Mouse (Mus musculus) lung, postnatal 10 days (tissue): ENCODE measurements at regions not wholly inside any gene's neighbourhood (a gene's known extent, or its start where the extent isn't known, plus 50 kb on each side); places are given as distances from the start of the nearest gene placed in this dataset.

Experiments used
- DNase-seq: peaks from one replicate; pipeline ENCODE4 v3.0.0; 2021

DNA sequence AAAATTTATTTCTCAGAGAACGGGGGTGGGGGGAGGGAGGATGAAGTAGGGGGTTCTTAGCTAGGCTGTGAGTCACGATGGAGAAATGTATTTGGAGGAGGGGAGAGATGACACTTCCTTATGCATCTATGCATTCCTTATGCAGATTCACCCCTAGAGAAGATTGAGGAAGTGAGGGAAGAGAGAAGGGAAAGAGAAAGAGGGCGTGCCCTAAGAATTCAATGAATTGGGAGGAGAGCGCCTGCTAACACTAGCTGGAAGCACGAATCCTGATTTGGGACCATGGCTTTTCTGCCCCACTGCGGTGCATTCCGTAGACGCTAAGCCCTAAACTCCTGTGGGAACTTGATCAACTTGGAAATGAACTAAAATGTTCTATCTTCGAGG lies 56.1 kb downstream of the Foxi3 start:
- no peak for DNase-seq

DNA sequence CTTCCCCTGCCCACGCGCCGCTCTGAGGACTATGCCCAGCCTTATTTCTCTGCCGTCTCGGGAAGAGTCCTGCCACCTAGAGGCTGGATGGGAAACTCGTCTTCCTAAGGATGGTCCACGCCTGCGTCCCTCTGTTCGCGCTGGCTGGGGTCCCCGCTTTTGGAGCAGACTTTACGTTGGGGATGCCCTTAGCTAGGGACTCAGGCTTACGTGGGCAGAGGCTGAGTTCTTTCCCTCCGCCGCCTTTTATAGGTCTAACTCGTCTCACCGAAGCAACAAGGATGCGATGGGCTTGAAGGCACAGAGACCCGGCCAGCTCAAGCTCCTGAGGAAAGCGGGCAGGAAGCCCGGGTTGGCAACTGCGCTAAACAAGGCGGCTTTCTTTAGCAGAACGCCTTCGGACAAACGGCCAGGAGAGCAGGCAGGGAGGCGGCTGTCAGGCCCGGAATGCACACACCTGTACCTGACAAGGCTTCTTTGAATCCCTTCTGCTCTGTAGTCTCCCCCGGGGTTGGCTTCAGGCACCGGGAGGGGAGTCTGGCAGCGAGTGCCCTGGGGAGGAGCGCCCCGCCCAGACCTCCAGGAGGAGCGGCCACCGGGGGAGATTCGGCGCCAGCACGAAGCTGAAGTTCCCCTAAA lies 56.6 kb downstream of the Foxi3 start:
- peak; percentile 47 for DNase-seq

DNA sequence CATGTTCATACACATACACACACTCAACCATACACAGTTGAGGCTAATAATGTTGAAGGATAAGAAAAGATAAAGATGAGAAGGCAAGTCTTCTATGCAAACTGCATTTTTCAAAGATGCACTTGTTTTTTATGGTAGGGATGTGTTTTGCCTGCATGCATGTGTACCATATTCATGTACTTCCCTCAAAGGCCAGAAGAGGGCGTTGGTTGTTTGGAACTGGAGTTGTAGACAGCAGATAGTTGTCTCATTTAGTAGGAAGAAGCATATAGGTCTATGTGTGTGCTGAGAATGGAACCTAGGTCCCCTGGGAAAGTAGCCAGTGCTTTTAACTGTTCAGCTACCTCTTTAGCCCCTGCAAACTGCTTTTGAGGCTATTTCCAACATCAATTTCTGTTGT lies 60.1 kb downstream of the Foxi3 start:
- DNase-seq = no peak

DNA sequence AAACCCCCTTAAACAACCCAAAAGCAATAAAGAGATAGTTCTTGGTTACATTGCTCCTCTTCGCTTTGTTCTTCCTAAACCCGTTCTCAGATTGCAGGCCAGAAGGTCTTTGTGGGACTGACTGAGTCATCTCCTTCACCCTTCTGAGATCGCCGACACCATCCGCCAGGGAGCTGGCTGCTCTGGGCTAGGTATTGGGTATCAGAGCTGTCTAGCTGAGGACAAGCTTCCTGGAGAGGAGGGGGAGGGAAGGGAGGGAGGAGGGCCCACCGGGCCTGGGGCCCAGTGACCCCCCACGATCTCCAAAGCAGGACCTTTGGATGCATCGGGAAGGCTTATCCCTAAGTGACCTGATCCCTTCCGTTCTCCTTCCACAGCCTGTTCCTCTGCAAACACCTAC lies 65.0 kb downstream of the Foxi3 start:
- no peak for DNase-seq

DNA sequence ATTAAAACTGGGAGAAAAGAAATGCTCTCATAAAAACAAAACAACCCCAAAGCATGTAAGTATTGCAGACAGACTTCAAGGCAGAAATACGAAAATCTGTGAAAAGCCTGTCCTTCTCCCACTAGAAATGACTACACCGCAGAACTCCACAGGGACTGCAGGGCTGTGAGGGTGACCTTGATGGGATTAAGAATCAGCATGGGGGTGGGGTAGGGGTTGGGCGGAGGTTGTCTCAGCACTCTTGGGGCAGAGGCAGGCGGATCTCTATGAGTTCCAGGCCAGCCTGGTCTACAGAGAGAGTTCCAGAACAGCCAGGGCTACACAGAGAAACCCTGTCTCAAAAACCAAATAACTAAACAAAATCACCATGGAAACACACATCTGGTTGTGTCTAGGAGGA lies 69.1 kb downstream of the Foxi3 start:
- no peak for DNase-seq

DNA sequence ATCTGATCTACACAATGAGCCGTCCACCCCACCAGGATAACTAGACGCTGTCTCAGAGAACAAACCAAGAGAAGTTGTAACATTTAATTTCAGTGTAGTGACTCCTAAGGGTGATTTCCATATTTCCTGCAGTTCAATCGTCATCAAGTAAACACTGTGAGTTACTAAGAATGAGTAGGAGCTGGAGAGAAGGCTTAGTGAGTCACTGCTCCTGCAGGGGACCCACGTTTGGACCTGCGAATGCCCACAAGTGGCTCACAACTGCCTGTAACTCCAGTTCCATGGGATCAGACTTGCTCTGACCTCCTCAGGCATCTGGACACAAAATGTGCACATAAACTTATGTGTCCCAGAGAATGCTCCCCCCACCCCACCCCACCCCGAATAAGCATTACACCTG lies 73.3 kb downstream of the Foxi3 start:
- no peak for DNase-seq

DNA sequence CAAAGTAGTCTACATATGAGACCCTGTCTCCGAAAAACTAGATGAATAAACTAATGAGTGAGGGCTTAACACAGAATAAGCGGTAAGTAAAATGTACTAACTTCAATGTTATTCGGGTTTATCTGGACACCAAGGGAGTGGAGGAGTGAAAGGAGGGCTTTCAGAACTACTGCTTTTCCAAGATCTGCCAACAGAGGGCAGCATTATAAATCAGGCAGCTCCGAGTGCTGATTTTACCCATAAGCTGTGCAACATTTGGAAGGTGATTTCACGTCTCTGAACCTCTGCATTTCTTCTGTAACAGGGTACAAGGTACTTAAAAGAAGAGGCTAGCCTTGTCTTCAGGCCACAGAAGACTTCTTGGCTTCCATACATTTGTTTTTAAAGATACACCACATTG lies 74.2 kb downstream of the Foxi3 start:
- peak; percentile 33 for DNase-seq

DNA sequence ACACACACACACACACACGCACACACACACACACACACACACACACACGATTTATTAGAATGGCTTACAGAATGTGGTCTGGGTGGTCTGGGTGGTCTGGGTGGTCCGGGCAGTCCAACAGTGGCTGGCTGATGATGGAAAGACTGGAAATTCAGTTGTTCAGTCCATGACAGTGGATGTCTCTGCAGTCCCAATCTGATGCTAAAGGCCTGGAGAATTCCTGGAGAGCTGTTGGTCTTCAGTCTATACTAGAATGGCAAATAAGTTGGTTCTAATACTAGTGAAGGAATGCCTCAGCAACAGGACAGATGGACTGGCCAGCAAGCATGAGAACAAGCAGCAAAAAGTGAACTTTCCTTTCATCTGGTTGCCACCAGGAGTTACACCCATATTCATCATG lies 87.9 kb downstream of the Foxi3 start:
- no peak for DNase-seq

DNA sequence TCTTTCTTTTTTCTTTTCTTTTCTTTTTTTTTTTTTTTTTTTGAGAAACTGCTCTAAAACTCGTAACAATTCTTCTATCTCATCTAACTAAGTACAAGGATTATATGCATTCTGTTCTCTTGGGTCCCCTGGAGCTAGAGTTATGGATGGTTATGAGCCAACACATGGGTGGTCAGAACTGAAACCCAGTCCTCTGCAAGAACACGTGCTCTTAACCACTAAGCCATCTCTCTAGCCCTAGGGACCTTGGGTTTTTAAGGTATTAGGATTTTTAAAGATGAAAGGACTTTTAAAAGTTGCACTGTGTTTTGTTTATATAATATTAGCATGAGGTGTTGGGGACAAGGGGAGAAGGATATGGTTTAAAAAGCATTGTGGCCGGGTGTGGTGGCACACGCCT lies 88.9 kb downstream of the Foxi3 start:
- no peak for DNase-seq

DNA sequence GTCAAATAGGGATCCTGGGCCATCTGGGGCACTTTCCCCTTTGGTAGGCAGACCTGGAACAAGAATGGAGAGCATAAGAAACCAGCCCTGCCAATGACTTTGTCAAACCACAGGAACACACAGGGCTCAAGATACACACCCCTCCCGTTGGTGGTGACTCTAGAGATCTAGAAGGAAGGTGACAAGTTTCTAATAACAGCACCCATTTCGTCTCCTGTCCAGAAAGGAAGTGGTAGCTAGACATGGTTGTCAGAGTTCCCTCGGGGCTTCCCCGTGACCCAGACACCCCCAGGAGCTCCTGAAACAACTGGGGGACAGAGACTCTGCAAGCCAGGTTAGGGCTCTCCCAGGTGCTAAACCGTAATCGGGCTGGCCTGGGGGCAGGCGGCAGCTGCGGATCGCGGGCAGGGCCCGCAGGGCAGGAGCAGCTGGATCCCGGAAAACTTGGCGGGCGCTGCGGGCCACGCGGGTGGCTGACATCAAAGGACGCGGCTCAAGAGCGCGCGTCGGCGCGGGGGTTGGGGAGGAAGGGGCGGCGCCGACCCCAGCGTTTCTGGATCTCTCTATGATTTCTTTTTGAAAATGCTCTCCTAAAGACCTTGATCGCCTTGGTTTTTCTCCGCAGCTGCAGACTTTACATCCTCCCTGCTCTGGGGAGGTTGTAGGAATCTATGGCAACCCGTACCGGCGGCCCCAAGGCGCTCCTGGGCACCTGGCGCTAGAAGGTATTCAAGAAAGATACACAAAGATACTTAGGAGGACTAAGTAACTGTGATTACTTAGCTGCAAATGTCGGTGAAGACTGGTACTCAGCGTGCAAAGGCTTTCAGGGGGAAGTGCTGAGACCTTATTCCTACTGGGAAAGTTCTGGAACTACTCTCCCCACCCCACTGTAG lies 92.1 kb downstream of the Foxi3 start:
- peak; percentile 19 for DNase-seq

DNA sequence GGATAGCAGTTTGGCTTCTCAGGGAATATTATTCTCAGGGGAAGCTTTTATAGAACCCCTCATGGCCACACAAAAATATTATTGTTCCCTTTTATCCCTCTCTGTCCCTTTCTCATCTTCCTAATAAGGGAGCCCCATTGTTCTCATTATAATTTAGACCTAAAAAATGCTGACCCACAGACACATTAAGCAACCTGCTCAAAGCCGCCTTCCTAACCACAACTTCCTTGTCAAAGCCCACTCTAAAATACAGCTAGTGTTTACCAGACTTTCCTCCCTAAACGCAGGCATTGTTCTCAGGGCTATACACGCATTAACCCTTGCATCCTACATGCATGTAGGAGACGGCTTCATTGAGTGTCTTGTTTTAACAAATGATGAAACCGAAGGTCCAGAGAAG lies 93.9 kb downstream of the Foxi3 start:
- DNase-seq = no peak

DNA sequence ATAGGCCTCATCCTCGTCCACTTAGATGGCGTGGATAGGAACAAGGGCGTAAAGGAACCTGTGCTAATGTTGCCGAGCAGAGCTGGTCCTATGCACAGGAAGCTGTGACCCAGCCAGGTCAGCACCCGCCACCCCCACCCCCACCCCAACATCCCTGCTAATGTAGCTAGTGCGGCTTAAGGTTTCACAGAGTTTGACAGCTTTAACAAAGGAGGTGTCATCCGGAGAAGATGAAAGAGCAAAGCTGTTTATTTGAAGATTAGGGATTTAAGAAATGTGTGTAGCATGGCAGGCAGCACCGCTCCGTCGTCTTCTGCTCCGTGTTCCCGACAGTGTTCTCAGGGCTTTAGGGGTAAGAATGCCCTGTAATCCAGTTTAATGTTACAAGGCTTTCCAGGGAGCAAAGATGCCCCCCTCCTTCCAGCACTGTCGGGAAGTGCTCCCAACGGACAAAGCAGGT lies 93.5 kb downstream of the Thnsl2 start:
- no peak for DNase-seq

DNA sequence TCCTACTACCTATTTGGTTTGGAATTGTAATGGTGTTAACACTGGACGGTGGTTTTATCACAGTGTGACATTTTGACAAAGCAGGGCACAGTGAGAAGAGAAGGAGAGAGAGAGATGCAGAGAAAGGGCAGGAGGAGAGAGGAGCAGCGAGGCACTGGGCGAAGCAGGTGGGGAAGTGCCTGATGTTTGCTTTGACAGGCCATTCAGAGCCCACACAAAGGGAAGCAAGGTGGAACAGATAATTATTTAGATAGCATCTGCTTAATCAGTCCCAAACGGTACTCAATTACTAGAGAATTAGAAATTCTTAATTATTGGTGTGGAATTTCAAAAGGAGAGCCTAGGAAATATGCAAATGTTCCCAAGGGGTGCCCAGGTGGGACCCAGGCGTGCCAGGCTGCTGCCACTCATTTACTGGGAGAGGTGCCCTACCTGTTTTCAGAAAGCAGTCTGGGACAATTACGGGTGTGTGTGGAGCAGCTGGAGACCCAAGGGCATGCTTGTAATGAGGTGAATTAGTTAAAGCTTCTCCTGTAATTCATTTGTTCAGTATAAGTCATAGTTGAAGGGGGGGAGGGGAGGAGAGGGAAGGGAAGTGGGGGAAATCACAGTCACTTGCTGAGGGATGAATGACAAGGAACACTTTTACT lies 86.9 kb downstream of the Thnsl2 start:
- DNase-seq = no peak

DNA sequence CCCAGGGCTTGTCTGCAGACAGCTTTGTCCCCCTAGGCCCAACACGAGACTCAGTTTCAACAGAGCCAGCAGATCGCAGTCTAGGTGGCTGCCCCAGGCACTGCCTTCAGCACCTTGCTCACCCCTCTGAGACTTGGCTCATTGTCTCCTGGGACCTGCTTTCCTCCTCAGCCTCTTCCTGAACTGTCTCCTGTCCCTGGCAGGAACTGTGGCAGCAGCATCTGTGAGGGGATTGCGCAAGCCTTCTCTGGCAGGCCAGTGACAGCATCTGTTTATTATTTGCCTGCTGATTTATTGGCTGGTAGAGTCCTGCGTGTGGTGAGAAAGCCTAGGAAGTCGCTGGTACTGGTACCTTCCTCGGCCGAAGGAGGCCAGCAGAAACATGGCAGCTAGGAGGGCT lies 84.1 kb downstream of the Thnsl2 start:
- DNase-seq = peak; percentile 8

DNA sequence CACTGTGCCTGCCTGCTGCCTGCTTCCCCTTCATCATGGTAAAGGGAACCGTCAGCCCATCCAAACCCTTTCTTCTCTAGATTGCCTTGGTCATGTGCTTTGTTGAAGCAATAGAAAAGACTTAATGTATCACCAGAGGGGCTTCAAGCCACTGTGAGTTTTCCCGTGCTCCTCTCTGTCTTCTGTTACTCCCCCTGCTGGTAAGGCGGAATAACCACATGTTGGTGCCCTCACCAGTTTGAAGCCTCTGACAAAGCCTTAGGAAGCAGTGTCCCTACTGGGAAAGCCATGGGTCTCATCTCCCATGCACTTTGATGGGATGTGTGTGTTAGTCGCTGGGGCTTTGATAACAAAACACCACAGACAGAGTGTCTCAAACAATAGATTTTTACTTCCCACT lies 81.3 kb downstream of the Thnsl2 start:
- DNase-seq = no peak

DNA sequence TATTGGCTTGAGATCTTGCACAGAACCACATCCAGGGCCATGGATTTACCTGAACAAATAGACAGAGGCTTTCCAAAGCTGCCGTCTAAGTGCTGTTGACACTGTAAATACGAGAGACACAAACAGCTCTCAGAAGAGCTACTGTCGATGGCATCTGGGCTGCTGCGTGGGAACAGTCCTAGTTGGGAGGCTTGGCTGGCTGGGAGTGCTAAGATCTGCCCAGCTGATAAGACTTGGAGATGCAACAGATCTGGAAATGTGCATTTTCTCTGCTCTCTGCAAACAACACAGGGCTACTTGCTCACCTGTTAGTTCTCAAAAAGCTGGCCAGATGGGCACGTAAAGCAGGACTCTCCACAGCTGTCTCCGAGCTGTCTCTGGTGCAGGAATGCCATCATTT lies 78.8 kb downstream of the Thnsl2 start:
- no peak for DNase-seq

DNA sequence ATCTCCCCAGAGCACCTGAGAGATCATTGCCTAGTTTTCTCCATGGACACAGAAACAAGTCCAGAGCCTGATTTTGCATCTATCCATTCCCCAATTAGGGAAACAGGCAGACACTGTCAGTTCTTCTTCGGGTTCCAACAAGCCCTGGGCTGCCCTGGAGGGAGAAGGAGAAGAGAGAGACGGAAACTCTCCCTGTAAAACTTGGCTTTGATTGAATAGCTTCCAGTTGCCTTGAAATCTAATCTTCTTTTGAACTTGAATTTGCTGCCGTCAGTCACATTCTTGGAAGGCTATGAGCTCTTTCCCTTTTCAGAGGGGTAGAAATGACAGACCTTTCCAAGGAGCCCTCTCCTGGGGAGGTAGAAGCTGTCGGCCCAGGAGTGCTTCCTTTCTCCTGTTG lies 75.0 kb downstream of the Thnsl2 start:
- DNase-seq = no peak

DNA sequence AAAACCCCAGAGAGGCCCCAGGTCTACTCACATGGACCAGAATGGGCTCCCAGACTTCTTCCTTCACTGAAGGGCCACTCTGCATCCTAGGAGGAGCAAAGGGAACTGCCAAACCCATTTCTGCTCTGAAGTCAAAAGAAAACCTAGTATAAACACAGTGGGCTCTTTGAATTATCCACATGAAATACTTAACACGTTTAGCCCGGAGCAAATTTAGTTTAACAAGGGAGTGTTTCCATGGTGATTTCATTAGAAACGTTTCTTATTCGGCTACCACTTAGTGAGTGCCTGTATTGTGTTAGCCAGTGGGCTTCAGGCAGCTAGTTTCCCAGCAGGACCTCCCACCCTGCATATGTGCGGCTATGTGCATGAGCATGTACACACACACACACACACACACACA lies 69.4 kb downstream of the Thnsl2 start:
- DNase-seq = no peak
